Mouse (Mus musculus): ENCODE measurements around the gene Usp24.

- TF ChIP-seq CTCF (IDR thresholded peaks at IDR 0.05) (no peak), POLR2A (IDR thresholded peaks at IDR 0.05; ENCODE audit: insufficient read depth, low read depth, low read length) (no peak)
Observed at GRCm38 (mm10) chr4:106292823-106293222, 23.2 kb upstream of the Usp24 start.

All from heart, adult 2 months (tissue).